Mouse (Mus musculus) liver, adult 10 weeks (tissue): Measurements from ENCODE around the gene Trim21. TPM values are rescaled to one million over a fixed set of nuclear protein-coding genes. Genes with fewer than 3 reads are reported as not detected.

Experiments
- polyA plus RNA-seq: library from polyadenylated mRNA; stranded (reverse); fragments of 350-450 nt; fragmentation: Illumina TruSeq; extraction: RNeasy Lipid Tissue Mini Kit (QIAGEN cat#74804); gene quantifications from one replicate; pipeline ENCODE4 v1.2.3, GENCODE M21; 2014; ENCODE audit warnings: low read depth, low replicate concordance

Trim21 gene
- polyA plus RNA-seq, result 7.4 TPM

GRCm38 (mm10) chr7:102564999-102565997 is at the start of gene Trim21:
Gene Trim21 (minus strand): TSS chr7:102565486.

GRCm38 (mm10) chr7:102597378-102598031 is 32.2 kb upstream of the Trim21 start, which contains the start of gene Olfr552:
Gene Olfr552 (plus strand): TSS chr7:102597770.

GRCm38 (mm10) chr7:102591786-102592185 is 26.5 kb upstream of the Trim21 start, which contains the start of gene Olfr551:
Gene Olfr551 (minus strand): TSS chr7:102591886.

GRCm38 (mm10) chr7:102571142-102571541 is 5.9 kb upstream of the Trim21 start, which contains the start of gene Olfr550:
Gene Olfr550 (plus strand): TSS chr7:102571442.

GRCm38 (mm10) chr7:102549570-102549969 is 15.7 kb downstream of the Trim21 start, which contains the start of gene Olfr549:
Gene Olfr549 (plus strand): TSS chr7:102549870.

GRCm38 (mm10) chr7:102540596-102540995 is 24.7 kb downstream of the Trim21 start, which contains the start of gene Olfr548-ps1:
Gene Olfr548-ps1 (plus strand): TSS chr7:102540896.

GRCm38 (mm10) chr7:102534449-102534848 is 30.8 kb downstream of the Trim21 start, which contains the start of gene Olfr547:
Gene Olfr547 (plus strand): TSS chr7:102534749.

Other genes with a start within 250 kb of the Trim21 start
- gene Rrm1, start 123.8 kb downstream of the Trim21 start, polyA plus RNA-seq, result 6.7 TPM
- gene Olfr543, start 83.8 kb downstream of the Trim21 start, polyA plus RNA-seq, result not detected
- not detected for gene Olfr544, start 77.2 kb downstream of the Trim21 start, polyA plus RNA-seq
- not detected for gene Olfr545, start 65.9 kb downstream of the Trim21 start, polyA plus RNA-seq
- not detected for gene Olfr547, start 30.7 kb downstream of the Trim21 start, polyA plus RNA-seq
- not detected for gene Olfr548-ps1, start 24.6 kb downstream of the Trim21 start, polyA plus RNA-seq
- gene Olfr549, start 15.6 kb downstream of the Trim21 start, polyA plus RNA-seq, result not detected
- not detected for gene Olfr550, start 6.0 kb upstream of the Trim21 start, polyA plus RNA-seq
- not detected for gene Olfr551, start 26.4 kb upstream of the Trim21 start, polyA plus RNA-seq
- not detected for gene Olfr552, start 32.3 kb upstream of the Trim21 start, polyA plus RNA-seq
- gene Olfr553, start 52.7 kb upstream of the Trim21 start, polyA plus RNA-seq, result not detected
- gene Olfr554, start 72.9 kb upstream of the Trim21 start, polyA plus RNA-seq, result not detected
- not detected for gene Olfr555, start 93.3 kb upstream of the Trim21 start, polyA plus RNA-seq
- gene Olfr556, start 99.4 kb upstream of the Trim21 start, polyA plus RNA-seq, result not detected
- 2.0 TPM for gene Trim68, start 121.8 kb upstream of the Trim21 start, polyA plus RNA-seq
- not detected for gene Olfr557, start 130.4 kb upstream of the Trim21 start, polyA plus RNA-seq
- not detected for gene Olfr558, start 136.7 kb upstream of the Trim21 start, polyA plus RNA-seq
- gene Olfr33, start 153.6 kb upstream of the Trim21 start, polyA plus RNA-seq, result not detected
- not detected for gene Olfr559, start 162.0 kb upstream of the Trim21 start, polyA plus RNA-seq
- gene Olfr560, start 193.9 kb upstream of the Trim21 start, polyA plus RNA-seq, result not detected
- gene Olfr78, start 194.0 kb upstream of the Trim21 start, polyA plus RNA-seq, result not detected
- gene Olfr561, start 205.7 kb upstream of the Trim21 start, polyA plus RNA-seq, result not detected
- not detected for gene Olfr564, start 238.0 kb upstream of the Trim21 start, polyA plus RNA-seq